Mouse (Mus musculus) monocyte, adult 5-6 weeks (primary cell): ENCODE data around the gene Usp8. TPM values are rescaled to one million over a fixed set of nuclear protein-coding genes. Genes with fewer than 3 reads are reported as not detected.
A peak's percentile ranks its signal among the peaks of the same experiment; 100 is the strongest.

Experiments
- ATAC-seq: fragments of 153-309, 156-312 bp; replicated peaks from 2 replicates; pipeline ENCODE4 v1.8.0; 2017; ENCODE audit warnings: mild to moderate bottlenecking; ENCODE audit not compliant: low TSS enrichment, insufficient number of reproducible peaks, severe bottlenecking, poor library complexity, low FRiP score
- total RNA-seq: library from RNA; stranded (forward); fragments of 200-1000, 200-491, 200-594 nt; gene quantifications from 3 replicates; pipeline ENCODE4 v1.2.3, GENCODE M21; 2017

Gene Usp8
- 72.0 to 89.6 TPM (median 77.6 TPM) in 3 replicates for total RNA-seq

DNA sequence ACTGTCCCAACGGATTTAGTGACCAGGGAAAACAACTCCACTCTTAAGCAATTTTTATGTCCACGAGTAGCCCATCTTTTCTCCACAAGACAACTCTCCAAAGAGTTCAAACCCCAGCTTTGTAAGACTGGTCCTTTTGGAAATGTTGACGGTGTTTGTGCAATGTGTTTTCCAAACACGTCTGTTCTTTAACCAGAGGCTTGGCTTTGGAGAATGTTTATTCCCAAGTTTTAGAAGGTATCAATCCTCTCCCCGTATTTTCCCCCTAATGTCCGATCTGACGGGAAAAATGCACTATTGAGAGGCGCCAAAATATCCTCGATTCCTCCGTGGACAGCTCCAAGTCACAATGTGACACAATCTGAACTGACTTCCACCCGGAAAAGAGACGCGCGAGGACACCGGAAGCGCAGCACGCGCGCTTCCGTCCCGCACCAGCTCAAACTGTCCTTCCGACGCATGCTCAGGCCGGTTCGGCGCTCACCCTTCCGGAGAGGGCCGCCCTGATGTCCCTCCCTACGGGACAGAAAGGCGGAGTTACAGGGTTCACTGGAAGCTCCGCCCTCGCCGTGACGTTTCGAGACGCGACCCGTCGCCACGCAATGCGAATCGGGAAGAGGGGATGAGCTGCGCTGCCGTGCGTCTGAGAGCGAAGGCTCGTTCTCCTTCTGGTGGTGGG lies at the start of gene Usp8:
TSS of gene Usp8 (plus strand) at position 570 of the 679 bp plus-strand sequence.
- peak; percentile 99 for ATAC-seq

DNA sequence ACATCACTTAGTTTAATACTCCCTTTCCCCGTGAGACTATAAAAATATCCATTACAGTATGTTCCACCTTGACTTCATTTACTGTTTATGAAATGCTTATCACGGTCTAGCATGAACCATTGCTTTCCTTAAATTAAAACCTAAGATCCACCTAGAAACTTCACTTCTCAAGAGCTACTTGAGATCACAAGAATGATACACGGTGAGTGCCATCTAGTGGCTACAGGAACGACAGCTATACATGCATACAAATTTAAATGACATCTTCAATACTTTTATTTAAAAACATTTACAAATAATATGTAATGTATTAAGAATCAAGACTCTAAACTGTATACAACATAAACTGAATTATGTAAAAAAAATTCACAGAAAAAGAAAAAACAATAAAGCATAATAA lies 43.6 kb upstream of the Usp8 start:
- ATAC-seq: peak; percentile 78; the same call in 1 of the 2 replicates

- ATAC-seq: no peak
Observed at GRCm38 (mm10) chr2:126665984-126666383, 41.1 kb upstream of the Usp8 start.

DNA sequence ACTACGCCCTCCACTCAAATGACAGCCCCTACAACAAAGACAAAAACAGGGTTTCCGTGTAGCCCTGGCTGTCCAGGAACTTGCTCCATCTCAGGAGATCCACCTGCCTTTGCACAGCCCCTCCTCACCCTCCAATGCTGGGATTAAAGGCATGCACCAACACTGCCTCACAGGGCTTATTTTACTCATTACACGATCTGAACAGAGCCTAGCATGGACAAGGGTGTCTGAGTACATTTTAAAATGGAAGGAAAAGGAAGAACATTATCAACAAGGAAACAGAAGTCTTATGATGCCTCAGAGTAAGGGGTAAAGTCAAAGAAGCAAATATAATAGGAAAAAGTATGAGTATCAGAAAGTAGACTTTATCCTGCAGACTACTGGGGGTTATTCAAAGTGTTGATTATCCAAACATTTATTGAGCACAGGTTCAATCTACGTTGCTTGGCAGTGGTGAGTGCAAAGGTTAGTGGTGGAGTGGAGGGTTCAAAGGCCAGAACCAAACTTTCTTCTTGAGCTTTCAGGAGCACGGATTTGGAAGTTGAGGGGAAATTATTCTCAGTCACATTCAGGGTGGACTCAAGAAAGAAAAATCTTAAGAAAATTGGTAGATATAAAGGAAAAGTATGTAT lies 38.4 kb upstream of the Usp8 start:
- ATAC-seq: no peak

DNA sequence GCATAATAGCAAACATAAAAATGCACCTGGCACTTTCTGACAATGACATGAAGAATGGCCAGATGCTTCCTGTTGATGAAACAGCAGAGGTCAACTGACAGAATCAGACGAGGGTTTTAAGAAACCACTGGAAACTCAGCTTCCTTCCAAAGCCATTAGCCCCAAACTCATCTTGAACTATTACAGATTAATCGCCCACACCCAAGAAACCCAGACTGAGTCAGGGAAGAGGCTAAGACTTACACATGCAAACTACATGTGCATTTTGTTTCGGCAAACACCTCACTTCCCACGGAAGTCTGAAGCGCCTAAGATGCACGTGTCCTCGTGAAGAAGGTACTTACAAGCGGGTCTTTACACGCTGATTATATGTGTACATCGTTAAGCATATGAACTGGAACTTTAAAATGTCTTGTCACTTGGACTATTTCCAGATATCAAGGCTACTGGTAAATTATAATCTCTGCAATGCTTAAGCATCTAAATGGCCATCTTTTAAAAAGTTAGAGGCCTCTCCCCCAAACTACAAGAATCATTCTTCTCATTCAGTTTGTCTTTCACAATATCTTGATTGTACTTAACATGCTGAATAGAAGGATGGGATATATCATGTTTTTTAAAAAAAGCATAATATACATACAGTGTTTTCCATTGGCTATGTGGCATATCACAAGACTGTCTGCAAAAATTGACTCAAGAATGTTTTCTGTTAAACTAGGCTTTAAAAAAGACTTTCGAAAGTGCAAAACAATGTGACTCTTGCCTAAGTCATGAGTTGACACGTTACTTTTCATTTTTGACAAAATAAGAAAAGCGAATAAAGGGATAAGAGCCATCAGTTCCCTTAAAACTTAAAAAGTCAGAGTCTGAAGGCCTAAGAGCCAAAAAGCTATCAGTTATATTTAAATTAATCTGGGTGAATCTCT lies 33.5 kb upstream of the Usp8 start:
- ATAC-seq: no peak

DNA sequence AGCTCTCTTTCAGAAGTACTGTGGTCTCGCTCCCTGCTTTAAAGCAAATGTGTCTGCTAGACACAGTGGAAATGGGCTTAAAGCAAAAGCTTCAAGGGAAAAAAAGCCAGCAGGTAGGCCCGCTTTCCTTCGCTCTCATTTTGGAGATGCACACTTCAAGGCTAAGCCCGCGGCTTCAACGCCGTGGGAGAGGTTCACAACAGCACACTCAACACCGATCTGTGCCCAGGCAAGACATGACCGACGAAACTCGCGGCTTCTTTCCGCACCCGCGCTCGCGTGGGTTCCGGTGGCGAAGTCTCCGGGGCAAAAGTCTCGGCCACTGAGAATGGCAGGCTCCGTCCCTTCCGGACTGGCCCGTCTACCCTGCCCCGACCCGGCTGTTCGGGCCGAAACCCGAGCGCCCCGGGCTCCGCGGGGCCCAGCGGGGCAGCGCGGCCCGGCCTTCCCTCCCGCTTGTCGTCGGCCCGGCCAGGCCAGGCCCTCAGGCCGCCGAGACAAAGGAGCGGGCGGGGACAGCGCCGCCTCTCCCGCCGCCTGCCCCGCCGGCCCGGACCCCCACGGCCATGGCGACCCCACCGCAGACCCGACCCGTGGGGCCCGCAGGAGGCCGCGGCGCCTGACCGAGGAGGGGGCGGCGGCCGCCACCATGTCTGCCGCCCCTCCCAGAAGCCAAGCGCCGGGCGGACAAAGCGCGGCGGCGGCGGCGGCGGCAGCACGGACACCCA lies 32.5 kb upstream of the Usp8 start:
- peak; percentile 33 for ATAC-seq

DNA sequence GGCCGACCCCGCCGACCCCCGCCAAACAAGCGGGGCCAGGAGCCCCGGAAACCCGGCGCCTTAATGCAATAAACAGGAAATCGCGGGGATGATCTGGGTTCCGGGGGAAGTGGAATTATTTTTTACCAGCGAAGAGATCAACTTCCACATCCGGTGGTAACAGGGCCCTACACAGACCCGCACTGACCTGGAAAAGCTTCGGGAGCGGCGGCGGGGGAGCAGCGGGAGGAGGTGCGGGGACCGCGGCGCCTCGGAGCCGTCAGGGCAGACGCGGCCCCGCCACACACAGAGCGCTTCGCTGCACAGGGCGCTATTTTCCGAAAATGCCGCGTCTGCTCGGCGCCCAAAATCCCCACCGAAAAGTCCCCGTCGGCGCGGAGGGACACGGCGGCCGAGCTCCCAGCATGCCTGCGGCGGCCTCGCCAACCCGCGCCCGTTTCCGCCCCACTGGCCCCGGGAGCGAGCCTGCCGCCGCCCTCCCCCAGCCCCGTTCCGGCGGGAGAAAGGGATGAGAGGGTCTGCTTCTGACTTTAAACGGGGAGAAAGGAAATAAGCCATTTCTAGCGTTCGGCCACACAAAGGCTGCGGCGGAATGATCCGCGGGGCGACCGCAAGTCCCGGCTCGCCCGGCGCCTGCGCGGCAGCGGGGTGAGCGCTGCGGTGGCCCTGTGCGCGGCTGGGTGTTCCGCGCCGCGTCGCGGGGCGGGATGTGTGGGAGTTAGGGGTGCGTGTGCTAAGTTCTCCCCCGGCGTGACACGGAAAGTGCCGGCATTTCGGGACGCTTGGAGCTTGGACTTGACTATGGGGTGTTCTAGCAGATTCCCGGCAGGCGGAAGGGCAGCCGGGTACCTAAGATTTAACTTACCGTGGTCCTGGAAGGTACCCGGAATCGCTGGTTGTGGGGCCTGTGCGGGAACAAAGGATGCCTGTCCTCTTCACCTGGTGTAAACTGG lies 31.7 kb upstream of the Usp8 start:
- ATAC-seq: peak; percentile 70

- ATAC-seq: no peak
Observed at GRCm38 (mm10) chr2:126676122-126676515, 31.0 kb upstream of the Usp8 start, which contains the start of gene Gabpb1. Gabpb1 (minus strand) TSS chr2:126676337.

GRCm38 (mm10) chr2:126677366-126677765 lies 29.8 kb upstream of the Usp8 start:
- no peak for ATAC-seq

- peak; percentile 53; the same call in 1 of the 2 replicates for ATAC-seq
Observed at GRCm38 (mm10) chr2:126682333-126682732, 24.8 kb upstream of the Usp8 start.

DNA sequence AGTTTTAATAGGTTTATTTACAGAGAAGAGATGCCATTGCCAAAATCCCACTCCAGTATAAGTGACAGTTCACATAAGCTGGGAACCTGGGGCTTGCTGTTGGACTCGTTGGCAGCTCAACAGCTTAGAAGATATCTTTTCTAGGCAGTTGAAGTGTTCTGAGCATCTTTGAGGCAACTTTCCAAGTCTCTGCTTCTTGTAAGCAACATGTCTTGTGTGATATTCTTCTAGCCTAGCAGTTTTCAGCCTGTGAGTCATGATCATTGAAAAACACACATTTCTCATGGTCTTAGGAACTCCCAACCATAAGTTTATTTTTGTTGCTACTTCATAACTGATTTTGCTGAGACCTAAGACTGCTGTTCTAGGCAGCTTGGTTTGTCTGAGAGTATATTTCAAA lies 24.2 kb upstream of the Usp8 start:
- ATAC-seq: no peak

- no peak for ATAC-seq
Observed at GRCm38 (mm10) chr2:126691290-126691689, 15.8 kb upstream of the Usp8 start.

DNA sequence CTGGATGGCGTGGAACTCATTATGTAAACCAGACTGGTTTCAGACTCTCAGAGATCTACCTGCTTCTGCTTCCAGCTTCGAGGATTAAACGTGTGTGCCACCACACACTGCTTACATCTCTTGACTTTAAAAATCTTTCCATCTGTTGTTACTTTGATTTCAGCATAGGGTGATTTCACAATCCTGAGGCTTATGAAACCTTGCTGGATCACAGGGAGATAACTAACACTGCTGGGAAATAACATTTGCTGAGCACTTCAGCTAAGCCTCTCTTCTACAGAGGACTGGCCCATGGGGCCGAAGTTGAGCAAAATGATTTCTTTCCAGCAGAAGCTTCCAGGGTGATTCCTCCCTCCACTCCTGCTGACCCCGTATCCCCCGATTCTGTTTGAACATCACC lies 11.8 kb upstream of the Usp8 start:
- no peak for ATAC-seq

- ATAC-seq: peak; percentile 13
Observed at GRCm38 (mm10) chr2:126707438-126707779, 281 bp downstream of the Usp8 start.

DNA sequence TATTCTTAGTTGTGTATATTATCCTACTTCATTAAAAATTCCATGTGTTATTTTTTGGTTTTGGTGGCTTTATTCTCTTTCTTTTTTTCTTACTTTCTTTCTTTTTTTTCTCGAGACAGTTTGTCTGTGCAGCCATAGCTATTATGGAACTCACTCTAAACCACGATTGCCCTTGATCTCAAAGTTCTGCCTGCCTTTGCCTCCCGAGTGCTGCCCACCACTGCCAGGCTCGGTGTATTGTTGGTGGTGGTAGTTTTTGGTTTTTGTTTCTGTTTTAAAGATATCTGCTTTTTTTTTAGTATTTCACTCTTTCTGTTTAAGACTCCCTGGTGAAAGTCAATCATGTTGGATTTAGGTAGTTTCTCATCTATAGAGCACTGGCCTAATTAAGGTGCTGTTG lies 1.2 kb downstream of the Usp8 start:
- ATAC-seq: no peak

- no peak for ATAC-seq
Observed at GRCm38 (mm10) chr2:126712526-126712925, 5.4 kb downstream of the Usp8 start.

- 0 out of 2 replicates have a peak, but pooled peaks have one; percentile 41 for ATAC-seq
Observed at GRCm38 (mm10) chr2:126712950-126713349, 5.8 kb downstream of the Usp8 start.

DNA sequence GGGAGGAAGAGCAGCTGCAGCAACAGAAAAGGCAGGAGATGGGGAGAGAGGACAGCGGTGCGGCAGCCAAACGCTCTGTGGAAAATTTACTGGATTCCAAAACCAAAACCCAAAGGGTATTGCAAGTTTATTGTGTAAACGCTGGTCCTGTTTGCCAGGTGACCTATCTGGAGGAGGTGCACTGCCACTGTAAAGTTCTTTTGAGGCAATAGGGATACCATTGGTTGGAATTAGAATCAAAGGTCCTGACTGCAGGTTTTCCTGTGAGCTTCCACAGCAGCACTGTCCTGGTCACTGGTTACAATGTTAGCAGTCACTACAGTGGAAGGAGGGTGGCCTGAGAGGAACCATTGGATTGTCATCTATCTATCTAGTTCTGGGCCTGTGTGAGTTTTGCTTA lies 22.1 kb downstream of the Usp8 start:
- ATAC-seq: no peak
